Mouse (Mus musculus): ENCODE data around the gene Tmem131.

DNA sequence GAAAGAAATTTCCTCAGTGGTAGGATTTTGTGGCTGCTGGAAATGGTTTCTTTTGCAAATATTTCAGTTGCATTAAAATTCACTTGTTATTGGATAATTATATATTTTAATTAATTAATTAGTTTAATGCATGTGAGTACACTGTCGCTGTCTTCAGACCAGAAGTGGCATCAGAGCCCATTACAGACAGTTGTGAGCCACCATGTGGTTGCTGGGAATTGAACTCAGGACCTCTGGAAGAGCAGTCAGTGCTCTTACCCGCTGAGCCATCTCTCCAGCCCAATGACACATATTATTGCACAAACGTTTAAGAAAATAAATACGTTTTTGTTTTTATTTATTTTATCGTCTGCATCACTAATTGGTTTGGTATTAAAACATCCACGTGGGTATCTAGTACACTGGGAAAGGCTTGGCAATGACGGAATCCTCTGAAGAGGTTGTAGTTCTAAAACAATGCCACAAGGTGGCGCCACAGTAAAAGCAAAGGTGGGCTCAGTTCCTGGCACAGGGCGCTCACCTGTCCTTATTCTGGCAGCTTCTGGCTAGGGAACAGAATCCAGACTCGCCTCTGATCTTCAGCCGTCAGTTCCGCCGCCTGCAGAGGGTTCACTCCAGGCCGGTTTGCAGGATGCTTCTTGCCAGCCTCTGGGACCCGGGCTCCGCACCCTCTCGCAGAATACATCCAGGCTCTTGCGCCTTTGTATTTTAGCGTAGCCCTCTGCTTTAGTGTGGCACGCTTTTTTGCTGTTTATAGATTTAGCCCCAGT is 158.9 kb downstream of the Tmem131 start:
- TF ChIP-seq TCF12 (IDR thresholded peaks at IDR 0.05; ENCODE audit: insufficient read depth, poor library complexity, severe bottlenecking) (no peak), POLR2AphosphoS2 (IDR thresholded peaks at IDR 0.05; ENCODE audit: insufficient read length, low read depth) (no peak), POLR2A (IDR thresholded peaks at IDR 0.05; ENCODE audit: insufficient read length, low read depth) (no peak), MYOG (IDR thresholded peaks at IDR 0.05; ENCODE audit: control insufficient read depth in 1 of 3, insufficient read depth in 1 of 3, insufficient read length in 2 of 3, low read depth in 2 of 3) (no peak), MAX (IDR thresholded peaks at IDR 0.05; ENCODE audit: low read depth) (no peak), E2F4 (IDR thresholded peaks at IDR 0.05; ENCODE audit: insufficient read depth) (no peak)

Measured in myocyte (in vitro differentiated cells).